In the genomic region with DNA sequence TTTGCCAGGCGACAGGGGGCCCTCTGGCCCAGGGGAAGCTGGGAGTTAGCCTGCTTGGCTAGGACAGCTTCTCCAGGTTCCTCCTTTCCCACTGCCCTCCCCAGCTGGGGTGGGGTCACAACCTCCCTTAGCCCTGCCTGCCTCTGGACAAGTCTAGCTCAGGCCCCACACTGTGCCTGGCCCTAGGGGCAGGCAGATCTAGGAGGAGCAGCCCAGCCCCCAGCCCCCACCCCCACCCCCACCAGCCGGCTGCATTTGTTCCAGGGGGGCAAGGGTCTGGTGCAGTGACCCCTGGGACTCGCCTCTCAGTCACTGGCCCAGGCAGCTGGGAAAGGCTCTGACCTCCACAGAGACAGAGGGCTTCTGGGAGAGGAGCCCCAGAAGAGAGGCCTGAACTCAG, we compare ENCODE assay signal across 18 mouse cellular contexts.
A peak's percentile ranks its signal among the peaks of the same experiment; 100 is the strongest.
DNase-seq lines count a peak whose midpoint lies in the region; ATAC-seq lines count a peak whose summit lies in the region.
"Had no signal": no experiment of that assay in that cellular context is flagged by ENCODE, and none has a peak within 500 bp of the region (broad histone marks: within the 10 kb centered on the region; RNA-seq: fewer than 3 reads in every experiment).

No protein-coding gene starts in this region.

- H3K9me3 ChIP-seq in forebrain, embryonic 11.5 days (ENCODE audit: control insufficient read depth, low read length) = no peaks in the 10 kb centered on the region
- no peaks in the 10 kb centered on the region for H3K9me3 ChIP-seq in forebrain, embryonic 16.5 days (ENCODE audit: control insufficient read depth, low read length)
- H3K9me3 ChIP-seq in kidney, embryonic 14.5 days (ENCODE audit: control insufficient read depth, low read length) = no peaks in the 10 kb centered on the region
- no peaks in the 10 kb centered on the region for H3K9me3 ChIP-seq in limb, embryonic 13.5 days
- H3K9me3 ChIP-seq: embryonic facial prominence, embryonic 13.5 days; heart, embryonic 15.5 days; hindbrain, embryonic 15.5 days; liver, embryonic 13.5 days had no signal

- ATAC-seq in forebrain, embryonic 11.5 days (replicated peaks; ENCODE audit: low FRiP score) = no peak; the same call in 1 of the 2 replicates
- ATAC-seq in forebrain, embryonic 16.5 days = no peak
- ATAC-seq in kidney, embryonic 14.5 days (ENCODE audit: low FRiP score, low TSS enrichment) = 0 out of 2 replicates have a peak, but pooled peaks have one; percentile 9
- no peak for ATAC-seq in limb, embryonic 13.5 days (ENCODE audit: low FRiP score, low read depth)

- 16% methylated on average over 3 of the region's 3 CpGs for WGBS in forebrain, embryonic 11.5 days
- 44% methylated on average over 3 of the region's 3 CpGs for WGBS in forebrain, embryonic 16.5 days
- 19% methylated on average over 3 of the region's 3 CpGs for WGBS in kidney, embryonic 14.5 days
- WGBS in limb, embryonic 13.5 days = 44% methylated on average over 3 of the region's 3 CpGs

- DNase-seq in forebrain, embryonic 11.5 days (ENCODE audit: low spot score) = peak; percentile 56
- DNase-seq in kidney, adult 18-20 months = no peak
- DNase-seq in embryo, embryonic 10.5 days (ENCODE audit: low spot score) = peak; percentile 72
- DNase-seq in right cerebral cortex, adult 18-20 months = no peak
- no peak for DNase-seq in cerebellum, adult 18-20 months
- DNase-seq: adrenal gland, postnatal 14 days; cerebellum, adult 9-10 months; gastrocnemius, postnatal 10 days; kidney, adult 2 months; liver, embryonic 13.5 days; lung, postnatal 14 days; retina, postnatal 1 day had no signal

- H3K4me2 ChIP-seq in forebrain, embryonic 11.5 days (ENCODE audit: low read depth, low read length, severe bottlenecking) = no peak overlapping the region
- no peak overlapping the region for H3K4me2 ChIP-seq in forebrain, embryonic 16.5 days (ENCODE audit: low read length)
- H3K4me2 ChIP-seq in kidney, embryonic 14.5 days (replicated peaks; ENCODE audit: low read depth, low read length) = no peak overlapping the region
- peak overlapping the region; percentile 66; the same call in 1 of the 2 replicates for H3K4me2 ChIP-seq in limb, embryonic 13.5 days (replicated peaks)
- H3K4me2 ChIP-seq: liver, embryonic 13.5 days had no signal

- no peaks in the 10 kb centered on the region for H3K27me3 ChIP-seq in forebrain, embryonic 11.5 days (ENCODE audit: control insufficient read depth, insufficient read depth, low read length)
- H3K27me3 ChIP-seq in forebrain, embryonic 16.5 days (replicated peaks; ENCODE audit: control insufficient read depth, insufficient read depth, low read length) = no peaks in the 10 kb centered on the region
- no peaks in the 10 kb centered on the region for H3K27me3 ChIP-seq in kidney, embryonic 14.5 days (ENCODE audit: control insufficient read depth, insufficient read depth, low read length)
- no peaks in the 10 kb centered on the region for H3K27me3 ChIP-seq in limb, embryonic 13.5 days
- H3K27me3 ChIP-seq: embryonic facial prominence, embryonic 13.5 days; hindbrain, embryonic 15.5 days; liver, embryonic 13.5 days had no signal

- peaks cover 29% of the 10 kb centered on the region for H3K4me1 ChIP-seq in forebrain, embryonic 11.5 days (replicated peaks; ENCODE audit: control insufficient read depth, insufficient read depth, low read length)
- peaks cover 33% of the 10 kb centered on the region for H3K4me1 ChIP-seq in forebrain, embryonic 16.5 days (replicated peaks; ENCODE audit: control insufficient read depth, insufficient read depth, low read length)
- peaks cover 33% of the 10 kb centered on the region for H3K4me1 ChIP-seq in kidney, embryonic 14.5 days (ENCODE audit: control insufficient read depth, insufficient read depth, low read length)
- H3K4me1 ChIP-seq in limb, embryonic 13.5 days = peaks cover 48% of the 10 kb centered on the region

- no peaks in the 10 kb centered on the region for H3K36me3 ChIP-seq in forebrain, embryonic 11.5 days (ENCODE audit: control insufficient read depth, insufficient read depth, low read length)
- H3K36me3 ChIP-seq in forebrain, embryonic 16.5 days (ENCODE audit: control insufficient read depth, insufficient read depth) = no peaks in the 10 kb centered on the region
- H3K36me3 ChIP-seq in kidney, embryonic 14.5 days (ENCODE audit: control insufficient read depth, insufficient read depth, low read length) = no peaks in the 10 kb centered on the region
- 0 out of 2 replicates have a peak, but pooled peaks cover 5% of the 10 kb centered on the region for H3K36me3 ChIP-seq in limb, embryonic 13.5 days
- H3K36me3 ChIP-seq: heart, embryonic 15.5 days; hindbrain, embryonic 15.5 days; liver, embryonic 13.5 days had no signal

- H3K9ac ChIP-seq in forebrain, embryonic 11.5 days (ENCODE audit: low read length) = no peak overlapping the region; the same call in 1 of the 2 replicates
- H3K9ac ChIP-seq in forebrain, embryonic 16.5 days (replicated peaks; ENCODE audit: low read depth, low read length) = no peak overlapping the region
- H3K9ac ChIP-seq in kidney, embryonic 14.5 days (ENCODE audit: low read depth, low read length) = no peak overlapping the region
- H3K9ac ChIP-seq in limb, embryonic 13.5 days = no peak overlapping the region
- H3K9ac ChIP-seq: hindbrain, embryonic 15.5 days; liver, embryonic 13.5 days had no signal

- H3K4me3 ChIP-seq in forebrain, embryonic 11.5 days (ENCODE audit: low read depth, low read length) = no peak overlapping the region
- H3K4me3 ChIP-seq in forebrain, embryonic 16.5 days (replicated peaks; ENCODE audit: low read length) = no peak overlapping the region
- no peak overlapping the region for H3K4me3 ChIP-seq in kidney, embryonic 14.5 days (ENCODE audit: low read length)
- H3K4me3 ChIP-seq in limb, embryonic 13.5 days = no peak overlapping the region
- H3K4me3 ChIP-seq: heart, embryonic 15.5 days; liver, embryonic 13.5 days had no signal

- H3K27ac ChIP-seq in forebrain, embryonic 11.5 days (ENCODE audit: low read depth, low read length) = no peak overlapping the region
- no peak overlapping the region for H3K27ac ChIP-seq in forebrain, embryonic 16.5 days (ENCODE audit: low read length)
- H3K27ac ChIP-seq in kidney, embryonic 14.5 days (ENCODE audit: low read depth, low read length) = no peak overlapping the region
- no peak overlapping the region for H3K27ac ChIP-seq in limb, embryonic 13.5 days
- H3K27ac ChIP-seq: embryonic facial prominence, embryonic 13.5 days; heart, embryonic 15.5 days; liver, embryonic 13.5 days had no signal

Comparison
In these comparisons a context has a peak if more than half of its experiments do, and no peak if none do; other contexts are left out.
1. DNase-seq: peak in forebrain, embryonic 11.5 days (single experiment) and embryo, embryonic 10.5 days (single experiment); none in kidney, adult 18-20 months (single experiment), right cerebral cortex, adult 18-20 months (single experiment) and cerebellum, adult 18-20 months (0 of 2).